Mouse (Mus musculus): Measurements from ENCODE around the gene Selplg.

The Selplg gene

DNA sequence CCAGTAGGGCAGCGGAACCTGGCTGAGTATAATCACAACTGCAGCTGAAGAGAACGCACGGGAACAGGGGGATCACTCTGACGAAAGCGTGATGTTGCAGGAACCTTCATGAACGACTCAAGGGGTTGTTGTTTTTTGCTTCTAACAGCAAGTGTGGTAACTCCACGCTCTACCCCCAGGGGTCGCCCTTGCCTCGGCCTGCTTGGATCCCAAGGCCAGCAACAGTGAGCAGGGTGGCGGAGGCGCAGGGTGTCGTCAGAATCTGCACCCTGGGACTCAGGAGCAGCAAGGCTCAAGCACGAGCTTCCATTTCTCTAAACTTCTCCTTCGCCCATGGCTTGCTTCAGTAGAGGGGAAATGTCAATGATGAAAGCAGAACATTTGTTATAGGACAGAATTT lies 22.1 kb upstream of the Selplg start:
- DNase-seq (ENCODE audit: low spot score), result peak; percentile 82

DNA sequence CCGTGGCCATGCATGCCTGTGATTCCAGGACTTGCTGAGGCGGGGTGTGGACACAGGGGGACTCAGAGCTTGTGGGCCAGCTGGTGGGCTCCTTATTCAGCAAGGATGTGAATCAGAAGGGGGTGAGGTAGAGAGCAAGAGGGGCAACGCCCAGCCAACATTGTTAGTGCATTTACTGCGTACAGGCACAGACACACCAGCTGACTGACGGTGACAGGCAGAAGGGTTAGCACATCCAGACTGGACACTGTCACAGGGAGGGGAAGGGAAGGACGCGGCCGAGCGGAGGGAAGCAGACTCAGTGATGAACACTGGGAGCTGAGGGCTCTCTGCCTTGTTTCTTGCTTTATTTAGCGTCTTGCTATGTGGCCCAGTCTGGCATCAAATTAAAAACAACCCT lies 21.1 kb upstream of the Selplg start:
- no peak for DNase-seq (ENCODE audit: low spot score)

DNA sequence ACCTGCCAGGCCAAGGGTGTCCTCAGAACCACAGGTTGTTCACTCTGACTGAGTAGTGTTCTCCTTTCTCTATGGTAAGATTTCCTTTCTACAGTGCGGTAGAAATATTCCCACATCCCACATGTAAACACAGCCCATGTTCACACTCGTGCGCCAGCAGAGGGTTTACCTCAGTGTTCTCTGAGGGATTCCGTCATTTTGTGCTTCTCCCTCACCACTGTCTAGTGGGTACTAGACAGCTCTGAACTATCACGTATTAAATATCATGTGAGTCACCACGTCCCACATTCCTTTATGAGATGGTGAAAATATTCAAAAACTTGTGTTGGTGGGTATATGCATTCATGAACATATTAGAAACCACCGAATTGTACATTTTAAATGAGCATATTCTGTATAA lies 20.0 kb upstream of the Selplg start:
- DNase-seq (ENCODE audit: low spot score), result no peak

DNA sequence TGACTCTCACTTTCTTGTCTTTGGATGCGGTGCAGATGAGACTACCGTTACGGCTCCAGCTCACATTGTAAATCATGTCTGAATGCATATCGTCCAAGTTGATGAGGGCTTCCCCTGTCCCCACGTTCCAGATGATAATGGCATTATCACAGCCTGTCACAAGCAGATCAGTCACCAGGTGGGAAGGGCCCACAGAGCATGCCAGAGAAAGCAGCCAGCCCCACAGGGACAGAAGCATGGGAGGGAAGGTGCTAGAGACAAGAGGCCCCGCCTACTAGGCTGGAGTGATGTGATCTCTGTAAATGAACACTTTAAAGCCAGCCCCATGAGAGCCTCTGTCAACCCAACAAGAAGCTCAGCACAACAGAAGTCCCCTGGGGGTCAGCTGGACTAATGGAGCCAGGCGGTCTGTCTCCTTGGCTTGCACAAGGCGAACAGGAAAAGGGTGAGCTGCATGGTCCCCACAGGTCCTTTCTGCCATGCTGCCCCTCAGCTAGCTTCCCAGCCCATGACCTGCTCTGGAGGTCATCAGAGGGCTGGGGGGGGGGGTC lies 18.3 kb upstream of the Selplg start:
- no peak for DNase-seq (ENCODE audit: low spot score)

DNA sequence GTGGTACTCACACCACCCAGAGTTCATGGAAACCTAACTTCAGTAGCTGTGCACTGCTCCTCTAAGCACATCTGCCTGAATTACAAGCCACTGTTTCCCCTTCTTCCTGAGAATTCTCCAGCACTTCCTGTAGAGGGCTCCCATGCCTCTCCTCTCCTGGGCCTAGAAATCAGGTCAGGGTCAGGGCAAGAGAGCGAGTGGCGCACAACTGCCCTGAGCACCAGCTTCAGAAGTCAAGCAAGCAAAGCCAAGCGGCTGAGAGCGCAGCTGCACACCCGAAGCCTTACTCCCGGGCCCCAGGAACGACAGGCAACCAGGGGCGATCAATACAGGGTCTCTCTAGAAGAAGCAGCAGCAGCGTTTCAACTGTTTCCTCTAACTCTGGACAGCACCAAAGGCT lies 15.2 kb upstream of the Selplg start:
- no peak for DNase-seq (ENCODE audit: low spot score)

DNA sequence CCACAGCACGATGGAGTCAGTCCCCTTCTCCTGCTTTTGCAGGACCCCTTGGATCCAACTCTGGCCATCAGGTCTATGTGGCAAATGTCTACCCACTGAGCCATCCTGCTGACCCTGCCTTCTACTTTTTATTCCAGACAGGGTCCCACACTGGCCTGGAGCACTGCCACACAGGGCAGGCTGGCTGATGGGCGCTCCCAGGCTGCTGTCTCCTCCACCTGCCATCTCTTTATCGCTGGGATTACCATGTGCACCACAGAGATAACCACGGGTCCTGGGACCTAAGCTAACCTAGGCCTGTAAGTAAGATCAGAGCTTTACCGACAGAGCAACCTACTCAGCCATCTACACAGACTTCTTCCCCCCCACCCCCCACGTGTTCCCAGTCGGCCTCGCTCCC lies 14.2 kb upstream of the Selplg start:
- DNase-seq (ENCODE audit: low spot score), result no peak

DNA sequence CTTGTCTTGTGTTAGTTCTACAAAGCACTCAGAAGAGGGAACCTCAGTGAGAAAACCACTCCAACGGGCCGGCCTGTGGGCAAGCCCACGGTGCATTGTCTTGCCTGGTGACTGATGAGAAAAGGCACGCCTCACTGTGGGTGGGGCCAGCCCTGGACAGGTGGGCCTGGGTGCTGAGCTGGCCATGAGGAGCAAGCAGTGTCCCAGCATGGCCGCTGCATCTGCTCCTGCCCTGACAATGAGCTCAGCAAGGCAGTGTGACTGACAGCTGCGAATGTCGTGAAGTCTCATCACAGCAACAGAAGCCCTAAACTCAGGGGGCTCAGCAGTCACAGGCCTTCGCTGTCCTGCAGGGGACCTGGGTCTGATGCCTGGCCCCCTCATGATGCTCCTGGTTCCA lies 13.2 kb upstream of the Selplg start:
- DNase-seq (ENCODE audit: low spot score), result no peak

DNA sequence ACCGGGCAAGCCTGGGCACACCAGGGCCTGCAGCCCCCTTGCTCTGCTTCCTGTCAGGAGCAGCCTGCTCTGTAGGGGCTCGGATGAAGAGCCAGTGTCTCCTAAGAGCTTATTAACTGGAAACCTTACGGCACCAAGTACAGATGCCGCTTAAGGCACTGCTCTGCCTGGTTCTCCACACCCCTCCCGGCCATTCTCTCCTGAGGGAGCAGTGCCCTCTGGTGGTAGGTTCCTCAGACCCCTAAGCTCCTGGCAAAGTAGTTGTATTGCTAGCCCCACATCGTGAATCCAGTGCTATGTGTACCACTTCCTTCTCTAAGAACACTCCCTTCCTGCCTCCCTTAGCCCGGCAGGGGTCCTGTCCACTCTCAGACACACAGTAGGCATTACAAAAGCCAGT lies 12.3 kb upstream of the Selplg start:
- DNase-seq (ENCODE audit: low spot score), result peak; percentile 88

DNA sequence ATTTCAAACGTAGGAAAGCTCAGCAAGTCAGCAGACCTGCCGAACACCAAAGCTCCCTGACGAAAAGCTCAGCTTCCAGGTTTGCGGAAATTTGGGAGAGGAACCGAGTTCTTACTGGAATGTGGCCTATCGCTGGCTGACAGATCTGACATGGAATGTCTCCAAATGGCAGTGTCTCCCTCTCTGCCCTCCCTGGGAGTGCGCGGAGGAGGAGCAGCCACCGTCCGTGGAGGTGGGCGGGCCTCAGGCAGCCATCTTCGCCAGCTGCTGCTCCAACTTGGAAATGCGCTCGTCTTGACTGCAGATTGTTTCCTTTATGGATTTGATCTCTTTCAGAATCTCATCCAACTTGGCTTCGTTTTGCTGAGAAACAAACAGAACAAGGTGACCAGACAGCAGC lies 11.7 kb upstream of the Selplg start:
- no peak for DNase-seq (ENCODE audit: low spot score)

DNA sequence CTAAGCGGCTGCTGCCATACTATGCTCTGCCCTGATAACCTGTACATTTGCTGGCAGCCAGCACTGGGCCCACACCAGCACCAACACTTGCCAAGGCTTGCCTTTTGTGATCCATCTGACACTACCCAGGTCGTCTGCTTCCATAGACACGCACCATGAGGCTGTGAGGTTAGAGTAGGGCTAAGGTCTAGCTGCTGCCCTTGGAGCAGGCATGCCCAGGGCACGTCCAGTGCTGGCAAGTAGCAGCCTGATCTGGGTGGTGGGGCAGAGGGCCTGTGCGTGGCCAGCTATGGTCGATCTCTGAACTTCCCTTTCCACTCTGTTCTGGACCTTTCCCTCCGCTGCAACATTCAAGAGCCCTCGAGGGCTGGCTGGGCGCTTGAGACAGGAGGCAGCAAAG lies 10.5 kb upstream of the Selplg start:
- no peak for DNase-seq (ENCODE audit: low spot score)

DNA sequence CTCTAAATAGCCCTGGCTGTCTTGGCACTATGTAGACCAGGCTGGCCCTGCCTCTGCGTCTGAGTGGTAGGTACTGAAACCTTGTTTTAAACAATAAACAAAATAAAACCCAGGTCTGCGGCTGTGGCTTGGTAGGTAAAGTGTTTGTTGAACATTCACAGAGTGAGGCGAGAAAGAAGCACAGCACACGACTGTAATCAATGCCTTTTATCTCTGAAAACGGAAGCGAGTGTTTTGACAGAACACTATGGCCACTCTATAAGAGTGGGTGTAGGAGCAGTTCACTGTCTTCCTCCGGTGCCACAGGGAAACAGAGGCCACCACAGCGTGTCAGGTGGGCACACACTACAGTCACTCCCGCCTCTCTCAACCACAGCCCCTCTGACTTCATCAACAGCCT lies 9.8 kb upstream of the Selplg start:
- peak; percentile 77 for DNase-seq (ENCODE audit: low spot score)

DNA sequence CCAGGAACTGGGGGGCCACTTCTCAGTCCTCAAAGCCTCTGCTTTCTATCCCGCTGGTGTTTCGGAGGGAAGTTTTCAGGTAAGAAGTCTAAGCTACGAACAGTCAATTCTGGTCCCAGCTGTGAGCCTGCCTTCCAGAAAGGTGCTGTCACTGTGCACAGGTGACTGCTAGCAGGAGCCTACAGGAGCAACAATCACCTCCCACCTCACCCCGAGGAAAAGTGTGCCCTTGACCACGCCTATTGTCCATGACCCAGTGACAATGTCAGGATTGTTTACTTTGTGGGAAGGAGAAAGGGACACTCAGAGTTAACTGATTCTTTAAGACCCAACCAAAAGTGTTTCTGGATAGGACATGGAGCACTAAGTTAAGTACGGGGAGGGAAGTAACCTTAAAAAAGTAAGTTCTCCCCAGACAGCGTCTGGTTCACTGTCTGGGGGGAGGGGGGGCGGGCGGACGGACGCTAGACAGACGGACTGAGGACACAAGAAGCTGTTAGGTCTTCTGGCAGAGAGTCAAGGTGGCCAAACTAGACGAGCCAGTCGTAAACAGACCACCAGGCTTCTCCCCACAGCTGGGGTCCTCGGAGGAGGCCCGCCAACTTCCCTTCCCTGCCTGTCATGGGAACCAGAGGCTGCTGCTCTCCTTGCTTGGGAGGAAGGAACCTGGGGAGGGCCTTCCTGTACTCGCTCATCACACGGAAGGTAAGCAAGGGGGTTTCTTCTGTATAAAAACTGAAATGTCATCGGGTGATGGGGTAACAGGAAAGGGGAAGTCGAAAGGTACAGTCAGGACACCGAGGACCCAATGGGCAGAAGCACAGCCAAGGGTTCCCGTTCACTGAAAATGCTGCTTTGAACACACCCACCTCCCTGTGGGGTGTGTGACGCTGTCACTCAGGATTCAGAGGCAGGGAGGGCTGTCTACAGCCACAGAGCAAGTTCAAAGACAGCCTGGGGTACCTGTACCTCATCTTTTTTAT lies 9.1 kb upstream of the Selplg start:
- peak; percentile 77 for DNase-seq (ENCODE audit: low spot score)

DNA sequence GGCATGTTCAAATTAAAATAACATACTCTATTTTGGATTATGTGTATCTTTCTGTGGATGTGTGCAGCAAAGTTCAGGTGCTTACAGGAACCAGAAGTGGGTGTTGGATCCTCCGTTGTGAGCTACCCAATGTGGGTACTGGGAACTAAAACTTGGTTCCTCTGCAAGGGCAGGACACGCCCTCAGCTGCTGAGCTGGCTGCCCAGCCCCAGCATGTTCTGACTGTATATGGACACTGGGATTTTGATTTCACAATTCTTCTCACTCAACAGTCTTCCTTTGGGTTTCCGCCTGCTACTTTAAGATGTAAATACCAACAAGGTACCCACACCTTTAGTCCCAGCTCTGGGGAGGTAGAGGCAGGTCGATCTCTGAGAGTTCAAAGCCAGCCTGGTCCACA lies 8.0 kb upstream of the Selplg start:
- DNase-seq (ENCODE audit: low spot score), result no peak

DNA sequence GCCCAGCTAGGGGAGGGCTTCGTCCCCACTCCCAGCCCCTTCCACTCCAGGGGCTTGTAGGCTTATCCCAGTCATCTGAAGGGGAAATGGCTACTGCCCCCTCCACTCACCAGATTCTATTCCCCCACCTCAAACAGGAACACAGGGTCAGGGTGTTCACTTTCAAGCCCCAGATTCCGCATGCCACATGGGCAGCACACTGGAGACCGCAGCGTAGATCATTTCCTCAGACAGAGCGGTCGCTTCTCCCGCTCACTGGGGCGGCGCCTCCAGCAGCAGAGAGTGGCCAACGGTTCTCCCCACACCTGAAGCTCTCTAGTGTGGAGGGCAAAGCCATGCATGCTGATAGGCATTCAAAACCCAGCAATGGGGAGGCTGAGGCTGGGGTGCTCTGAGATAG lies 4.5 kb upstream of the Selplg start:
- DNase-seq (ENCODE audit: low spot score), result no peak

DNA sequence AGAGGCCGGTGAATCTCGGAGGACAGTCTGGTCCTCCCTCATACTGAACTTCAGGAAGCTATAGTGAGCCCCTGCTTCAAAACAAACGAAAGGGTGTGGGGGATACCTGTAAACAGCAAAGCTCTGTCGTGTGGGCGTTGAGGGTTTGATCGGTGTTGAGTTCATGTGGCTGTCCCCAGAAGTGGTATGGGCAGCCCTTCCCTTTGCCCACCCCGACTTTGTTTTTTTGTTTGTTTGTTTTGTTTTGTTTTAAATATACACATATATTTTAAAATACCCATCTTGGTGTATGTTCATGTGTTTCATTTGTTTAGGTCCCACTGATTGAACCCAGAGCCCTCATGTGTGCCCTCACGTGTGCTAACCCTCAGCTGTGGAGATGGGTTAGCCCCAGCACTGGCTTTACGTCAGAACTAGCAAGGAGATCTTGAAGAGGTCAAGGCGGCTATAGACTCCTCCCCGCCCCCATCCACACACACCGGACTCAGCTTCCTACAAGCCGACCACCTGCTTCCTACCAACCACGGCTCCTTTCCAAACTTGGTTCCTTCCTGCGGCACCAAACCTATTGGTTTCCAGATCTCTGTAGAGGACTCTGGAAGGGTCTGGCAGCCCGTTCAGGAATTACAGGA lies 988 bp upstream of the Selplg start:
- DNase-seq (ENCODE audit: low spot score), result peak; percentile 41

DNA sequence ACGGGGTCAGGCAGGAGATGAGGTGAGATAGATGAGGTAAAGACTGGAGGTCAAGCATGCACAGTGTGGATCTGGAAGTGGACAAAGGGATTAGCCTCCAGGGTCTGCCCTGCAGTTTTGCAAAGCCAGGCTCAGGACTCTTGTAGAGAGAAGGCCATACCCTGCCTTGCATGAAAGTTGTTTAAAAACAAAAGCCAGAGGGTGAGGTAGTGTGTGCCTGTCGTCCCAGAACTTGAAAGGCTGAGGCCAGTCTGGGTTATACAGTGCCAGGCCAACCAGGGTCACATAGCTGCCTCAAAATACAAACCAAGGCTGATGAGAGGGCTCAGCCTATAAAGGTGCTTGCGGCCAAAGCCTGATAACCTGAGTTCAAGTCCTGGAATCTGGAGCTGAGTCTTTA lies 703 bp downstream of the Selplg start:
- DNase-seq (ENCODE audit: low spot score), result no peak

DNA sequence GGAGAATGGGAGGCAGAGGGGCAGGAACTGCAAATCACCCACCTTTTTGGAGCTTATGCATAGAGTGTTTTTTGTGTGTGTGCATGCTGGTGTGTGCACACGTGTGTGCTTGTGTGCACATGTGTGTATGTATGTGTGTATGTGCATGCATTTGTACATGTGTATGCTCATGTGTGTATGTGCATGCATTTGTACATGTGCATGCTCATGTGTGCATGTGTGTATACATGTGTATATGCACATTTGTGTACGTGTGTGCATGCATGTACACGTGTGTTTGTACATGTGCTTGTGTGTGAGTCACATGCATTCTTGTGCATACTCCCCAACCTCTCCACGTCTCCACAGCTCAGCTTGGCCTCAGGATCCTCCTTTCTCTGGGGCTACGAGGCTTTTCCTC lies 1.6 kb downstream of the Selplg start:
- DNase-seq (ENCODE audit: low spot score), result no peak

DNA sequence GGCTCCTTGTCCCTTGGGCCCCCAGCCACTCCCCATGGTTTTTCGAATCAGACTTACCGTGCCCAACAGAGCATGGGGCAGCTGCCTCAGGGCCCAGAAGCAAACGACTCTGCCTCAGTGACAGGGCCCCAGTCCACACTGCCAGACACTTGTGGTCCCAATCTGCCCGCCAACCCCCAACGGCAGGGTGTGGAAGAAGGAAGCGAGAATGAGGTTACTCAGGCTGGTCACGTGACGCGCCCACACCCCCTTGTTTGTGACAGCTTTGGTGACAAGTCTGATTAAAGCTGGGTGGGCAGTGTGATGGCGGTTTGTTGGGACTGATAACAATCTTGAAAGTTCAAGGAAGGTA lies 2.2 kb downstream of the Selplg start:
- peak; percentile 93 for DNase-seq (ENCODE audit: low spot score)

DNA sequence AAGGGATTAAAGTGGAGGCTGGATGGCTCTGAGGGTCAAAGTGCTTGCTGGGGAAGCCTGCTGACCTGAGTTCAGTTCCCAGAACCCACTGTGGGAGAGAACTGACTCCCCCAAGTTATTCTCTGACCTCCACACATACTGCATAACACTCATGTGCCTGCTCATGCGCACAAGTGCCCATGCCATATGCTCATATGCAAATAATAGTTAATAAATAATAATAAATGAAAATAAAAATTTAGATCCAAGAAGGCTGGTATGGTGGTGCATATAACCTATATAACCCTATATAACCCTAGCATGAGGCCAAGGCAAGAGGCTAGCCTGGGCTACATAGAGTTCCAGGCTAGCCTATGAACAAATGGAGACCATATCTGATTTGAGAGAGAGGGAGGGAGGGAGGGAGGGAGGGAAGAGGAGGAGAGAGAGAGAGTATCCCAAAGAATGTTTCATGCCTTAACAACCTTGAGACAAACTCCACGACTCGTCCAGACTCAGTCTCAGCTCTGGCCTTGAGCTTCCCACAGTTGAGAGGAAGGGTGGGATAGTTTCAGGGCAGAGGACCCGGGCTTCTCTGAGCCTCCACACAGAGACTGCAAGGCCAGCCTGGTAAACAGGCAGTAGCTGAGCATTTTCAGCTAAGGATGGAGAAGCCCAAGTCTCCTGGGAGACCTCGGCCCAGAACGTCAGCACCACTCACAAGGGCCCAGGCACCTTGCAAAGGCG lies 2.7 kb downstream of the Selplg start:
- DNase-seq (ENCODE audit: low spot score), result no peak

DNA sequence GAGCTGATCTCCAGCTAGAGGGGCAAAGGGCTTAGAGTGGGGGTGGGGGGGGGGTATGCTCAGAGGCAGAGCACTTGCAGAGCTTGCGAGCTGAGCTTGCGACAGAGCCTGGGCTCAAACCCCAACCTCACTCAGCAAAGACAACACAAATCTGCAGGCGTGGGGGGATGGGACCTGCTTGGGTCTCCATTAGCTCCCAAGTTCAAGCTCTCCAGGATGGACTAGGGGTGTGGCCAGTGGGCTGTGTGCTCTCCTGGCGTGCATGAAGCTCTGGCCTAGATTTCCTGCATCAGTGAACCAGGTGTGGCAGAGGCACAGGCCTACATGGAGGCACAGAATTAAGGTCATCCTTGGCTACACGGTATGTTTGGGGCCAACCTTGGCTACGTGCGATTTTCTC lies 4.0 kb downstream of the Selplg start:
- DNase-seq (ENCODE audit: low spot score), result peak; percentile 70

DNA sequence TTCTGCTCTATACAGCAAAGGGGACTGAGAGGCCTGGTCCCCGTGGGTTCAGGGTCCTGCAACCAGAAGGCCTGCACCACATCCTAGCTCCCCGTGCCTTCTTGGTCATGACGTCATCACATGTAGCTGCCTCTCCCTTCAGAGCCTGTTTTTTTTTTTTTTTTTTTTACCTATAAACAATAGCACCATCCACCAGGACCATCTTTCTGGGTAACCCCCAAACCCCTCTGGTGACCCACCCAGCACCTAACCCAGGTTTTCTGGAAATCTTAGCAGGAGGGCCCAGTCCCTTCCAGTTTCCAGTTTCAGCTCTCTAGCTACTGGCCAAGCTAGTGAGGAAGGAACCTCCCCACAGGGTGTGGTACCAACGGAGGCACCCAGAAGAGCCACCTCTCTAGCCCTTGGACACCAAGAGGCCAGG lies 4.4 kb downstream of the Selplg start:
- peak; percentile 58 for DNase-seq (ENCODE audit: low spot score)

DNA sequence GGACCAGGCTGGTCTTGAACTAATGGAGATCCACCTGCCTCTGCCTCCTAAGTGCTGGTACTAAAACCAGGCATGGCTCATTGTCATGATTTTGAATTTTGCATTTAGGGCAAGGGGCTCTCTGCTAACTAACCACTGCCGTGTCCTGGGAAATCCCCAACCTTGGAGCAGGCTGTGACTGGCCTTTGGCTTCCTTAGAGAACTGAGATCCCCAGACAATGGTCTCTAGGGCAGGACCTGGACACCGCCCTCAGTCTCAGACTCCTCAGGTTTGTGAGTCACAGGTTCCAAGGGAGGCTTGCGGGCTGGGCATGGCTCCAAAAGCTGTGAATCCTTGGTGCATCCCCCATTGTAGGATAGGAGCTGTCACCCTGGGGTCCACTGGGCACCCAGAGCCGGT lies 5.8 kb downstream of the Selplg start:
- no peak for DNase-seq (ENCODE audit: low spot score)

DNA sequence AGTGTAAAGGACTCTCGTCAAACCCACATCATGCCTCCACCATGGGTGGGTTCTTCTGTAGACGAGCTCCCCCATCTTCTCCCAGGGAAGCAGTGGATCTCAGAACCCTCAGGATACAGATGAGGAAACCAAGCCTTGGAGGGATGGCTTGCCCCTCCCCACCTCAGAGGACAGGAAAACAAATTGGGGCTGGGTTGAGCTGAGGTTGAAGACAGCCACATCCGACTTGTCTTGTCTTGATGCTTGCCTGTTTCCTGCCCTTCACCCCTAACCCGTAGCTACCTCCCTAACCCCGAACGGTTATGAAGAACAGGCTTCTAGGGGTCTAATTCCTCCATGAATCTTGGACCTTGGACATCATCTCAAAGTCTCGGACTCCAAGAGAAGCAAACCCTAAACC lies 6.9 kb downstream of the Selplg start:
- DNase-seq (ENCODE audit: low spot score), result peak; percentile 81

All from T-cell, adult 2 months (primary cell).